ENCODE assay signal across 7 mouse cellular contexts in genomic region chr11:119053738-119054350, GRCm38 (mm10). TPM values are rescaled to one million over a fixed set of nuclear protein-coding genes. Genes with fewer than 3 reads are reported as not detected.
DNase-seq lines count a peak whose midpoint lies in the region; ATAC-seq and TF ChIP-seq lines count a peak whose summit lies in the region.

No protein-coding gene starts in this region.

- H3K4me2 ChIP-seq in intestine, embryonic 16.5 days (ENCODE audit: low read depth, low read length): peak overlapping the region; percentile 91

- peak overlapping the region; percentile 33 to 41; a peak in 3 of 4 replicates for H3K4me3 ChIP-seq in ES-E14 (ENCODE audit: insufficient read depth in 1 of 2, low read depth in 1 of 2, low read length in 2 of 2, poor library complexity in 1 of 2, severe bottlenecking in 1 of 2)
- H3K4me3 ChIP-seq in intestine, embryonic 16.5 days (ENCODE audit: low read length): peak overlapping the region; percentile 44
- peak overlapping the region; percentile 33 for H3K4me3 ChIP-seq in olfactory bulb, adult 2 months (ENCODE audit: insufficient read depth, low read depth, low read length)

- no peak for TF ChIP-seq POLR2A in olfactory bulb, adult 2 months (IDR thresholded peaks at IDR 0.05; ENCODE audit: insufficient read depth, low read depth, low read length)

- no peak for TF ChIP-seq CTCF in olfactory bulb, adult 2 months (IDR thresholded peaks at IDR 0.05; ENCODE audit: insufficient read depth, low read depth, low read length)

- peaks cover 0 to 29% of the 10 kb centered on the region in 2 experiments; a peak in 1 of 4 replicates for H3K4me1 ChIP-seq in ES-E14 (ENCODE audit: control insufficient read depth in 2 of 2, insufficient read depth in 2 of 2, low read length in 2 of 2, poor library complexity in 1 of 2)
- H3K4me1 ChIP-seq in intestine, embryonic 16.5 days (ENCODE audit: control insufficient read depth, insufficient read depth, low read length): peaks cover 57% of the 10 kb centered on the region
- H3K4me1 ChIP-seq in olfactory bulb, adult 2 months (ENCODE audit: control insufficient read depth, insufficient read depth, low read length): peaks cover 54% of the 10 kb centered on the region

- in situ Hi-C loops in ES-E14 (cut with MboI; ENCODE audit: low sequenced_read_pairs in 2 of 2, unreplicated experiment in 2 of 2): loop anchor here (5.0 to 10.0 kb wide), 2 partner anchors 33 to 1181 kb away; partner anchors contain the start of genes Bahcc1 (in 1 of the 2) and Cbx4 (in 1 of the 2)

- H3K9ac ChIP-seq in ES-E14 (ENCODE audit: insufficient read depth, low read depth, low read length, poor library complexity, severe bottlenecking): no peak overlapping the region
- peak overlapping the region; percentile 50 for H3K9ac ChIP-seq in intestine, embryonic 16.5 days (ENCODE audit: low read depth, low read length)

- H3K36me3 ChIP-seq in ES-E14 (ENCODE audit: control insufficient read depth, insufficient read depth, low read length, poor library complexity, severe bottlenecking): no peaks in the 10 kb centered on the region
- no peaks in the 10 kb centered on the region for H3K36me3 ChIP-seq in intestine, embryonic 16.5 days (ENCODE audit: control insufficient read depth, insufficient read depth, low read length)

- no peaks in the 10 kb centered on the region for H3K9me3 ChIP-seq in ES-E14 (ENCODE audit: control insufficient read depth, insufficient read depth, low read depth, low read length)
- H3K9me3 ChIP-seq in intestine, embryonic 16.5 days (ENCODE audit: control insufficient read depth, low read length): no peaks in the 10 kb centered on the region

- H3K27ac ChIP-seq in ES-E14 (ENCODE audit: insufficient read depth, low read depth, low read length, poor library complexity, severe bottlenecking): no peak overlapping the region
- no peak overlapping the region for H3K27ac ChIP-seq in intestine, embryonic 16.5 days (ENCODE audit: low read length)
- peak overlapping the region; percentile 68 for H3K27ac ChIP-seq in olfactory bulb, adult 2 months (ENCODE audit: insufficient read depth, low read depth, low read length)

- DNase-seq in layer of hippocampus, postnatal 14 days (ENCODE audit: low spot score in 2 of 2): peak; percentile 67 to 79
- DNase-seq in layer of hippocampus, adult 9-10 months (ENCODE audit: low spot score): no peak
- no peak for DNase-seq in ES-E14 (ENCODE audit: low read depth, low spot score)
- DNase-seq in embryo, embryonic 11 days: peak; percentile 71
- DNase-seq in adrenal gland, adult 18-20 months (ENCODE audit: low spot score in 2 of 2): no peak

- WGBS in intestine, embryonic 16.5 days: under 1% methylated on average over 33 of the region's 35 CpGs
- WGBS in olfactory bulb, adult 2 months: under 1% methylated on average over 34 of the region's 35 CpGs

- ATAC-seq in intestine, embryonic 16.5 days: no peak

- peaks cover 68% of the 10 kb centered on the region for H3K27me3 ChIP-seq in intestine, embryonic 16.5 days (replicated peaks; ENCODE audit: control insufficient read depth, insufficient read depth, low read length)

TF ChIP-seq in ES-E14, 5 proteins besides CTCF, POLR2A, EP300 and RAD21:
- no peak for TF ChIP-seq ZC3H11A (IDR thresholded peaks at IDR 0.05; ENCODE audit: borderline replicate concordance, low read depth, low read length)
- TF ChIP-seq MAFK (IDR thresholded peaks at IDR 0.05; ENCODE audit: insufficient read depth, low read depth, low read length): no peak
TF ChIP-seq in ES-E14: peak in this region for 0.

RNA-seq across cellular contexts. Expression of gene Cbx8, which starts 13.1 kb away (rescaled TPM):
- total RNA-seq in layer of hippocampus, postnatal 14 days (2021): 10 to 100 TPM; 15.0 to 15.2 TPM
- total RNA-seq in ES-E14 (2012; rRNA removed): 1.1 and 1.2 TPM in 2 replicates
- polyA plus RNA-seq in intestine, embryonic 16.5 days (2015; fragmentation: Nextera tagmentation; extraction: Ambion mirVana): 8.1 and 8.5 TPM in 2 replicates
- polyA plus RNA-seq in olfactory bulb, adult 2 months (2012; ENCODE audit: insufficient read depth, insufficient read length, low replicate concordance, missing spikeins): not detected in 2 replicates
- 10 to 100 TPM; 12.2 to 16.7 TPM for total RNA-seq in adrenal gland, adult 18-20 months (2021)

RNA-seq across cellular contexts. Expression of gene Cbx2, which starts 31.1 kb away (rescaled TPM):
- total RNA-seq in layer of hippocampus, postnatal 14 days (2021): 1 to 10 TPM; 3.6 to 4.2 TPM
- total RNA-seq in ES-E14 (2012; rRNA removed): 12.6 and 13.9 TPM in 2 replicates
- 17.8 and 18.1 TPM in 2 replicates for polyA plus RNA-seq in intestine, embryonic 16.5 days (2015; fragmentation: Nextera tagmentation; extraction: Ambion mirVana)
- polyA plus RNA-seq in olfactory bulb, adult 2 months (2012; ENCODE audit: insufficient read depth, insufficient read length, low replicate concordance, missing spikeins): not detected in 2 replicates
- 1 to 10 TPM; 3.1 to 6.6 TPM for total RNA-seq in adrenal gland, adult 18-20 months (2021)

RNA-seq across cellular contexts. Expression of gene Cbx4, which starts 32.2 kb away (rescaled TPM):
- total RNA-seq in layer of hippocampus, postnatal 14 days (2021): 10 to 100 TPM; 59.1 to 59.4 TPM
- 0.90 and 1.8 TPM in 2 replicates for total RNA-seq in ES-E14 (2012; rRNA removed)
- polyA plus RNA-seq in intestine, embryonic 16.5 days (2015; fragmentation: Nextera tagmentation; extraction: Ambion mirVana): 9.3 and 10.0 TPM in 2 replicates
- polyA plus RNA-seq in olfactory bulb, adult 2 months (2012; ENCODE audit: insufficient read depth, insufficient read length, low replicate concordance, missing spikeins): not detected in 2 replicates
- total RNA-seq in adrenal gland, adult 18-20 months (2021): 100 to 1,000 TPM; 115 to 163 TPM

Comparison
In these comparisons a context has a peak if more than half of its experiments do, and no peak if none do; other contexts are left out.
1. DNase-seq: peak in layer of hippocampus, postnatal 14 days (2 of 2) and embryo, embryonic 11 days (single experiment); none in layer of hippocampus, adult 9-10 months (single experiment), ES-E14 (single experiment) and adrenal gland, adult 18-20 months (0 of 2).
2. RNA of gene Cbx4, which starts 32.2 kb away (total RNA-seq): 115 to 163 TPM in adrenal gland, adult 18-20 months and 59.1 to 59.4 TPM in layer of hippocampus, postnatal 14 days; 0.90 to 1.8 TPM in ES-E14; every median in the first group is over 10 times any median in the second.
3. Peak in every context shown above with its lines, with median percentiles within 50 percentile points of each other: H3K4me3 ChIP-seq.